25 mouse cellular contexts compared by ENCODE assay signal in genomic region chr7:72866966-72867754, GRCm38 (mm10).
DNase-seq lines count a peak whose midpoint lies in the region; ATAC-seq and TF ChIP-seq lines count a peak whose summit lies in the region.
"Had no signal": no experiment of that assay in that cellular context is flagged by ENCODE, and none has a peak within 500 bp of the region (broad histone marks: within the 10 kb centered on the region; RNA-seq: fewer than 3 reads in every experiment).

No protein-coding gene starts in this region.

- H3K4me3 ChIP-seq in heart, adult 2 months: no peak overlapping the region
- H3K4me3 ChIP-seq in midbrain, embryonic 14.5 days (replicated peaks; ENCODE audit: low read depth, low read length): no peak overlapping the region
- no peak overlapping the region for H3K4me3 ChIP-seq in midbrain, embryonic 10.5 days
- no peak overlapping the region for H3K4me3 ChIP-seq in hindbrain, embryonic 16.5 days (ENCODE audit: low read length)
- H3K4me3 ChIP-seq: embryonic facial prominence, embryonic 13.5 days; heart, embryonic 12.5 days; liver, embryonic 12.5 days had no signal

- TF ChIP-seq CTCF in heart, adult 2 months (IDR thresholded peaks at IDR 0.05): no peak

- TF ChIP-seq POLR2A in heart, adult 2 months (IDR thresholded peaks at IDR 0.05; ENCODE audit: insufficient read depth, low read depth, low read length): no peak

- no peaks in the 10 kb centered on the region for H3K4me1 ChIP-seq in heart, adult 2 months (ENCODE audit: control insufficient read depth, insufficient read depth, low read length)
- H3K4me1 ChIP-seq in midbrain, embryonic 14.5 days (ENCODE audit: control insufficient read depth, insufficient read depth, low read length): no peaks in the 10 kb centered on the region
- H3K4me1 ChIP-seq in midbrain, embryonic 10.5 days: no peaks in the 10 kb centered on the region
- H3K4me1 ChIP-seq in hindbrain, embryonic 16.5 days (ENCODE audit: control insufficient read depth, insufficient read depth, low read depth, low read length): no peaks in the 10 kb centered on the region
- H3K4me1 ChIP-seq: liver, embryonic 12.5 days had no signal

- no peak for ATAC-seq in midbrain, embryonic 14.5 days (ENCODE audit: low FRiP score, low TSS enrichment)
- ATAC-seq in hindbrain, embryonic 16.5 days: peak; percentile 75; the same call in 1 of the 2 replicates
- ATAC-seq: liver, embryonic 12.5 days; liver, postnatal 0 days had no signal

- no peaks in the 10 kb centered on the region for H3K9me3 ChIP-seq in midbrain, embryonic 14.5 days (ENCODE audit: control insufficient read depth, low read length)
- H3K9me3 ChIP-seq in midbrain, embryonic 10.5 days (replicated peaks): no peaks in the 10 kb centered on the region
- no peaks in the 10 kb centered on the region for H3K9me3 ChIP-seq in hindbrain, embryonic 16.5 days (ENCODE audit: control insufficient read depth, low read length)
- H3K9me3 ChIP-seq: embryonic facial prominence, embryonic 13.5 days; heart, embryonic 12.5 days; liver, embryonic 12.5 days had no signal

- H3K9ac ChIP-seq in heart, adult 2 months (ENCODE audit: low read depth, low read length): no peak overlapping the region
- no peak overlapping the region for H3K9ac ChIP-seq in midbrain, embryonic 14.5 days (replicated peaks; ENCODE audit: low read length)
- H3K9ac ChIP-seq in hindbrain, embryonic 16.5 days (ENCODE audit: low read depth, low read length): no peak overlapping the region
- H3K9ac ChIP-seq: embryonic facial prominence, embryonic 13.5 days; heart, embryonic 12.5 days; liver, embryonic 12.5 days; liver, postnatal 0 days had no signal

- H3K27ac ChIP-seq in heart, adult 2 months: no peak overlapping the region
- H3K27ac ChIP-seq in midbrain, embryonic 14.5 days (replicated peaks; ENCODE audit: low read depth, low read length): 0 out of 2 replicates have a peak overlapping the region, but pooled peaks have one; percentile 0
- no peak overlapping the region for H3K27ac ChIP-seq in midbrain, embryonic 10.5 days (replicated peaks)
- H3K27ac ChIP-seq in hindbrain, embryonic 16.5 days (ENCODE audit: low read depth, low read length): no peak overlapping the region
- H3K27ac ChIP-seq: embryonic facial prominence, embryonic 13.5 days; kidney, postnatal 0 days; liver, embryonic 12.5 days had no signal

- peak; percentile 19 for DNase-seq in heart, adult 11 months
- DNase-seq in heart, adult 2 months: no peak
- DNase-seq in midbrain, embryonic 14.5 days: no peak
- DNase-seq in midbrain, embryonic 10.5 days (ENCODE audit: low spot score): no peak
- DNase-seq in gastrocnemius, adult 8-10 months (ENCODE audit: low spot score in 2 of 2): no peak
- no peak for DNase-seq in kidney, adult 18-20 months
- DNase-seq: adrenal gland, postnatal 25 days; cerebellum, adult 18-20 months; cerebellum, postnatal 10 days; gastrocnemius, postnatal 25 days; heart, adult 18-20 months; heart, postnatal 4 days; kidney, adult 2 months; kidney, postnatal 4 days; layer of hippocampus, postnatal 36 days; left cerebral cortex, postnatal 4 days; liver, postnatal 0 days; lung, postnatal 36 days; thymus, adult 2 months; thymus, postnatal 36 days had no signal

- H3K79me2 ChIP-seq in heart, adult 2 months (replicated peaks; ENCODE audit: control insufficient read depth, insufficient read depth, low read length): no peaks in the 10 kb centered on the region

- no peaks in the 10 kb centered on the region for H3K36me3 ChIP-seq in heart, adult 2 months (ENCODE audit: control insufficient read depth, insufficient read depth, low read length)
- H3K36me3 ChIP-seq in midbrain, embryonic 14.5 days (ENCODE audit: control insufficient read depth, insufficient read depth, low read length): no peaks in the 10 kb centered on the region
- H3K36me3 ChIP-seq in midbrain, embryonic 10.5 days: no peaks in the 10 kb centered on the region
- H3K36me3 ChIP-seq in hindbrain, embryonic 16.5 days (ENCODE audit: control insufficient read depth, insufficient read depth, low read length): no peaks in the 10 kb centered on the region
- H3K36me3 ChIP-seq: embryonic facial prominence, embryonic 13.5 days; heart, embryonic 12.5 days; liver, embryonic 12.5 days had no signal

- H3K27me3 ChIP-seq in heart, adult 2 months (ENCODE audit: control insufficient read depth, insufficient read depth, low read length): no peaks in the 10 kb centered on the region
- H3K27me3 ChIP-seq in midbrain, embryonic 14.5 days (ENCODE audit: control insufficient read depth, insufficient read depth, low read length): no peaks in the 10 kb centered on the region
- no peaks in the 10 kb centered on the region for H3K27me3 ChIP-seq in midbrain, embryonic 10.5 days (ENCODE audit: low read depth, poor library complexity, severe bottlenecking)
- no peaks in the 10 kb centered on the region for H3K27me3 ChIP-seq in hindbrain, embryonic 16.5 days (replicated peaks; ENCODE audit: control insufficient read depth, insufficient read depth, low read length)
- H3K27me3 ChIP-seq: heart, embryonic 12.5 days; liver, embryonic 12.5 days had no signal

- 79% methylated on average over 6 of the region's 6 CpGs for WGBS in heart, adult 2 months
- WGBS in midbrain, embryonic 14.5 days: 72% methylated on average over 6 of the region's 6 CpGs
- 87% methylated on average over 6 of the region's 6 CpGs for WGBS in midbrain, embryonic 10.5 days
- 56% methylated on average over 6 of the region's 6 CpGs for WGBS in hindbrain, embryonic 16.5 days

- intact Hi-C loops in heart, adult 2 months (cut with DNase I): no loop called here

- TF ChIP-seq EP300 in heart, adult 2 months (IDR thresholded peaks at IDR 0.05; ENCODE audit: insufficient read depth, low read depth, low read length): no peak

- no peak overlapping the region for H3K4me2 ChIP-seq in midbrain, embryonic 14.5 days (ENCODE audit: low read length)
- no peak overlapping the region for H3K4me2 ChIP-seq in hindbrain, embryonic 16.5 days (ENCODE audit: low read length)
- H3K4me2 ChIP-seq: embryonic facial prominence, embryonic 13.5 days; heart, embryonic 12.5 days; liver, embryonic 12.5 days had no signal
